Mouse (Mus musculus) A20 (cell line): ENCODE measurements at regions not wholly inside any gene's neighbourhood (a gene's known extent, or its start where the extent isn't known, plus 50 kb on each side); places are given as distances from the start of the nearest gene placed in this dataset.
A peak's percentile ranks its signal among the peaks of the same experiment; 100 is the strongest.

Source experiments
- DNase-seq: peaks from one replicate; pipeline ENCODE4 v3.0.0-alpha.2; 2011; ENCODE audit warnings: low read depth, low spot score

GRCm38 (mm10) chr11:105538421-105539210, 51.2 kb upstream of the Tanc2 start:
- no peak for DNase-seq

DNA sequence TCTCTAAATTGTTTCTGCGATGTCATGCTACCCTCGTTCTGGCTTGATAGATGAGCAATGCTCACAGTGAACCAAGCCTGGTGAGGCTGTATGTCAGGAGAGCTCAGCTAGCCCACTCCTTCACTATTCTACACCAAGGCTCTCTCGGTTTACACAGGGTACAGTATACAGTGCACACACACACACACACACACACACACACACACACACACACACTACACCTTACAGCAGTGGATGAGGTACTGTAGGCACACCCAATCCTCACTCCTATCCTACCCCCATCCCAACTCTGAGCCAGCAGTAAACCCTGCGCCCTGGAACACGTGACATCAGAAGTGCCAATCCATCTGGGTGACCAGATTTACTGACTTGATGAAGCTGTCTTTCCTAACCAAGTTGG, 57.2 kb upstream of the Tanc2 start:
- no peak for DNase-seq

GRCm38 (mm10) chr11:105530711-105531157, 59.1 kb upstream of the Tanc2 start:
- no peak for DNase-seq

GRCm38 (mm10) chr11:105526066-105526465, 63.7 kb upstream of the Tanc2 start:
- DNase-seq = no peak

GRCm38 (mm10) chr11:105525608-105526007, 64.2 kb upstream of the Tanc2 start:
- peak; percentile 5 for DNase-seq

DNA sequence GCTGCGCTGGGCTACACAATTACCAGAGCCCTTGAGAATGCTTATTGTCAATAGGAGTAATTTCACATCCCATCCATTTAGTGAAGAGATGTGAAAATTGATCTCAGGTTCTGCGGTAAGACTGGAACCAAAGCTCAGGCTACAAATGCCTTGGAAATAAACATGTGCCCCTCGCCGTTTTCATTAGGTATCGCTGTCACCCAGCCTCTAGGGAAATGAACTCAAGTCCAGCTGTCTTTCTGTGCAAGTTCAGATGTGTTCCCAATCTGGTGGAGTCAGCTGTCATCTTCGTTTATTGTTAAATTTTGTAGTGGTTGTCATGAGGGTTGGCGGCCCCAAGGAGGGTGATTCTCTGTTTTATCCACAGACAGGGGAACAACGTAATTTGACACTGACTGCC, 65.4 kb upstream of the Tanc2 start:
- no peak for DNase-seq

- DNase-seq = no peak
These were observed 66.0 kb upstream of the Tanc2 start for GRCm38 (mm10) chr11:105523765-105524164.

- no peak for DNase-seq
These were observed 63.9 kb upstream of the March10 start for GRCm38 (mm10) chr11:105520398-105520797.

DNA sequence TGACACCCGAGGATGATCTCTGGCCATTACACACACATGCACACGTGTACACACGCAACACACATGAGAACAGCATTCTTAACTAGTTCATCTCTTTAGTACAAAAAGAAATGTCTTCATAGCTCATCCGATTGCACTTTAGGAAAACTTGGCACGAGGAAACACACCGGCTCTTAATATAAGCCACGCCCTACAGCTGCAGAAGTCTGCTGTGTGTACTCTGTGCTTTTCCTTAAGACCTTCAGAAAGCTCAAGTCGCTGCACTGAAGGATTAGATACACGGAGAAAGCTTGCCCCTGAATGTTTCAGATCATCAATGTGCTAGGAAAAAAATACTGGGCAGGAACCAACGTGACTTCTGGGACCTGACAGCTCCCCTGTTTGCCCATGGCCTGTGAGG, 56.7 kb upstream of the March10 start:
- DNase-seq = no peak

DNA sequence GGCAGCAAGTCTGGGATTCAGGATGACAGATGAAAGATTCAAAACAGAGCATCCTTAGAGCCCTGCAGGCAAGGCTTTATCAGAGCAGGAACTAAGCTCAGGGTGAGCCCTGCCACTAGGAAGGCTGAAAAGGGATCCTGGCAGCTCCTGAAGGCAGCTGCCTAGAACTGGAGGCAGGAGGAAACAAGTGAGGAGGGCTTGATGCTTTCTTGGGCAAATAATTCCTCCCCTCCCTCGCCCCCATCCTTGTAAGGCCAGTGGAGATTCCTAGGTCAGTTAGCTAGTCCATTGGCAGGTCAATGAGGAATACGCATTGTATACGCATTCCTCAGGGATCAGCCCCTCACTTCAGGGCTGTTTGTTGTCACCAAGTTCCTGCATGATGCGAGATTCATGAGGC, 54.1 kb upstream of the March10 start:
- no peak for DNase-seq

GRCm38 (mm10) chr11:105510056-105510455, 53.5 kb upstream of the March10 start:
- DNase-seq = no peak

DNA sequence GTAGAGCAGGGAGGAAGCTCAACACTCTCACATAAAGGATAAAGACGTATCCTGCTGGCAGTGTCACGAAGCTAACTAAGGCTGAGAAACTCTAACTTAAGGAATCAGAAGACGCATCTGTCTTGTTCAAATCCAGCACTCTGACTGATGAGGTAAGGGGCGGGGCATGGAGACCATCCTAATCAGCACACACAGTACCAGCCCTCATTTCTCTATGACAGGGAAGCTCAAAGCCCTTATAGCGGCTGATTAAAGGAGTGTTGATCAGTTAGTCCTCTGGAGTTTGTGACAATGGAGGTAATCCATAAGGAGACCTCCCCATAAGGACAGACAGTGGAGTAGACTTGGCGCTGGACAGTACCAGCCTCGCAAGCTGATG, 52.1 kb upstream of the March10 start:
- no peak for DNase-seq

- no peak for DNase-seq
These were observed 51.6 kb upstream of the March10 start for GRCm38 (mm10) chr11:105507972-105508659.

DNA sequence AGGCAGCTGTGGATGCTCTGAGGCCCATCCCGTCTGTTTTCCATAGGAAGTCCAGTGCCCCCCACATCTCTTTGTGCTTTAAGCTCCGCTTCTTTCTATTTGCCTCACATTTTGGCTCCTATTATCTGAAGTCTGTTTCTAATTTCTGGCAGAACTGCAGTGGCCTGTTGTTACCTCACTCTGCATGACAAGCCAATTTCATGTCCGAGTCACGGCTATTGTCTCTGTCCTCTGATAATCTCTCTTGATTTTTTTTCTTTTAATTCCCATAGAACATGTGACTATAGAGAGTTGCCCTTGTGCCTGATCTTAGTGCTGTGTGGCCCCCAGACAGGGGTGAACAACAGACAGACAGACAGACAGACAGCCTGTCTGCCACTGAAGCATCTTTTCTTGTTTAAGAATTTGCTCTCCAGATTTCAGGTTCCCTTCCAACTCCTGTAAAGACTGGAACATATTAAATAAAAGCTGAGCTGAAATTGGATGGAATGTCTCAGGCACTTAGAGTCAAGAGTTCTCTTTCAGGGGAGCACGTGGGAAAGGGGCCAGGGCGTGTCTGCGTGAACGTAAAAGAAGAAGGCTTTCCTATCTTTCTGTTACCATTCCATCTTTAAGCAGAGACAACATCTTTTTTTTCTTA, 50.9 kb upstream of the March10 start:
- no peak for DNase-seq
